Comparison of ENCODE assay signal across 13 mouse cellular contexts in the genomic region with DNA sequence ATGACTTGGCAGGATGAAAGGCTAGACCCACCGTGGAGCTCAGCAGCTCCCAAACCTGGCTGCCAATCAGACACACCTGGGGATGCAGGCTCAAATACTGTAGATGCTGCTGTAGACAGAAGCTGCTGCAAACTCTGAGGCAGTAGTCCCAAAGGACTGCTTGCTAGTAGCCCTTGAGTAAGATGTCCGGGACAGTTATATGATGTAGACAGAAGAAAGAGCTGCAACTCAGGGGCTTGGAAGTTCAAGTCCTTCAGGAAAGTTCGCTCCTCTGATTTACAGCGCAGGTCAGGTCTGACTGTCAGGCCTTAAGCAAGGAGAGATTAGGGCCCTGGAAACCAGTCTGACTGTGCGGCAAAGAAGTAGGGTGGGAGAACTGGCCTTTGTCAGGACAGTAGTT.
DNase-seq lines count a peak whose midpoint lies in the region; ATAC-seq lines count a peak whose summit lies in the region.
"Had no signal": no experiment of that assay in that cellular context is flagged by ENCODE, and none has a peak within 500 bp of the region (broad histone marks: within the 10 kb centered on the region; RNA-seq: fewer than 3 reads in every experiment).

No protein-coding gene starts in this region.

- no peak for ATAC-seq in forebrain, embryonic 13.5 days
- ATAC-seq in forebrain, embryonic 11.5 days (replicated peaks; ENCODE audit: low FRiP score) = no peak
- ATAC-seq in neural tube, embryonic 13.5 days (ENCODE audit: low read depth) = no peak
- ATAC-seq: liver, postnatal 0 days had no signal

- H3K9me3 ChIP-seq in forebrain, embryonic 13.5 days (replicated peaks) = no peaks in the 10 kb centered on the region
- H3K9me3 ChIP-seq in forebrain, embryonic 11.5 days (ENCODE audit: control insufficient read depth, low read length) = no peaks in the 10 kb centered on the region
- no peaks in the 10 kb centered on the region for H3K9me3 ChIP-seq in limb, embryonic 10.5 days (replicated peaks)
- no peaks in the 10 kb centered on the region for H3K9me3 ChIP-seq in neural tube, embryonic 13.5 days
- H3K9me3 ChIP-seq: megakaryocyte, embryonic 14.5 days; stomach, embryonic 15.5 days had no signal

- H3K4me3 ChIP-seq in forebrain, embryonic 13.5 days = no peak overlapping the region
- H3K4me3 ChIP-seq in forebrain, embryonic 11.5 days (ENCODE audit: low read depth, low read length) = no peak overlapping the region
- no peak overlapping the region for H3K4me3 ChIP-seq in limb, embryonic 10.5 days
- no peak overlapping the region for H3K4me3 ChIP-seq in neural tube, embryonic 13.5 days

- no peak overlapping the region for H3K27ac ChIP-seq in forebrain, embryonic 13.5 days
- no peak overlapping the region for H3K27ac ChIP-seq in forebrain, embryonic 11.5 days (ENCODE audit: low read depth, low read length)
- H3K27ac ChIP-seq in limb, embryonic 10.5 days = no peak overlapping the region
- no peak overlapping the region for H3K27ac ChIP-seq in neural tube, embryonic 13.5 days (replicated peaks)
- H3K27ac ChIP-seq: stomach, embryonic 15.5 days had no signal

- 8% methylated on average over 5 of the region's 5 CpGs for WGBS in forebrain, embryonic 13.5 days
- 2% methylated on average over 5 of the region's 5 CpGs for WGBS in forebrain, embryonic 11.5 days
- WGBS in limb, embryonic 10.5 days = 6% methylated on average over 5 of the region's 5 CpGs
- WGBS in neural tube, embryonic 13.5 days = 13% methylated on average over 5 of the region's 5 CpGs

- peaks cover 22% of the 10 kb centered on the region for H3K4me1 ChIP-seq in forebrain, embryonic 13.5 days
- no peaks in the 10 kb centered on the region for H3K4me1 ChIP-seq in forebrain, embryonic 11.5 days (replicated peaks; ENCODE audit: control insufficient read depth, insufficient read depth, low read length)
- H3K4me1 ChIP-seq in limb, embryonic 10.5 days = peaks cover 35% of the 10 kb centered on the region
- peaks cover 43% of the 10 kb centered on the region for H3K4me1 ChIP-seq in neural tube, embryonic 13.5 days (replicated peaks)

- no peaks in the 10 kb centered on the region for H3K36me3 ChIP-seq in forebrain, embryonic 13.5 days (ENCODE audit: poor library complexity, severe bottlenecking)
- no peaks in the 10 kb centered on the region for H3K36me3 ChIP-seq in forebrain, embryonic 11.5 days (ENCODE audit: control insufficient read depth, insufficient read depth, low read length)
- H3K36me3 ChIP-seq in limb, embryonic 10.5 days = no peaks in the 10 kb centered on the region
- no peaks in the 10 kb centered on the region for H3K36me3 ChIP-seq in neural tube, embryonic 13.5 days
- H3K36me3 ChIP-seq: stomach, embryonic 15.5 days had no signal

- no peak overlapping the region for H3K9ac ChIP-seq in forebrain, embryonic 13.5 days
- no peak overlapping the region for H3K9ac ChIP-seq in forebrain, embryonic 11.5 days (ENCODE audit: low read length)
- H3K9ac ChIP-seq in neural tube, embryonic 13.5 days = no peak overlapping the region
- H3K9ac ChIP-seq: liver, postnatal 0 days had no signal

- no peak for DNase-seq in forebrain, embryonic 11.5 days (ENCODE audit: low spot score)
- DNase-seq in kidney, postnatal 4 days = peak; percentile 3 to 10
- no peak for DNase-seq in kidney, adult 18-20 months
- peak; percentile 43 for DNase-seq in limb, embryonic 10.5 days (ENCODE audit: low spot score)
- DNase-seq in lung, postnatal 10 days = no peak
- DNase-seq in spleen, postnatal 4 days (ENCODE audit: low spot score in 2 of 2) = no peak
- DNase-seq: adrenal gland, postnatal 10 days; cerebellum, adult 9-11 months; liver, postnatal 0 days had no signal

- peak overlapping the region; percentile 88; the same call in 1 of the 2 replicates for H3K4me2 ChIP-seq in forebrain, embryonic 13.5 days
- no peak overlapping the region for H3K4me2 ChIP-seq in forebrain, embryonic 11.5 days (ENCODE audit: low read depth, low read length, severe bottlenecking)
- H3K4me2 ChIP-seq in neural tube, embryonic 13.5 days = peak overlapping the region; percentile 84

- peaks cover 33% of the 10 kb centered on the region for H3K27me3 ChIP-seq in forebrain, embryonic 13.5 days
- H3K27me3 ChIP-seq in forebrain, embryonic 11.5 days (ENCODE audit: control insufficient read depth, insufficient read depth, low read length) = peaks cover 20% of the 10 kb centered on the region
- H3K27me3 ChIP-seq in limb, embryonic 10.5 days (ENCODE audit: low read depth, poor library complexity, severe bottlenecking) = peaks cover 31% of the 10 kb centered on the region
- H3K27me3 ChIP-seq in neural tube, embryonic 13.5 days = peaks cover 27% of the 10 kb centered on the region

Comparison
In these comparisons a context has a peak if more than half of its experiments do, and no peak if none do; other contexts are left out.
1. DNase-seq: peak in kidney, postnatal 4 days (2 of 2) and limb, embryonic 10.5 days (single experiment); none in forebrain, embryonic 11.5 days (single experiment), kidney, adult 18-20 months (single experiment), lung, postnatal 10 days (single experiment) and spleen, postnatal 4 days (0 of 2).